Mouse (Mus musculus): ENCODE measurements around the gene Ntrk3. TPM values are rescaled to one million over a fixed set of nuclear protein-coding genes. Genes with fewer than 3 reads are reported as not detected.

Gene Ntrk3
- polyA plus RNA-seq, 2 experiments: 5.3 to 15.0 TPM

- no peaks in the 10 kb centered on the region for H3K9me3 ChIP-seq (ENCODE audit: control insufficient read depth, low read length)
- 55% methylated on average over 2 of the region's 2 CpGs for WGBS
Measured at GRCm38 (mm10) chr7:78378306-78378705, 359.5 kb downstream of the Ntrk3 start.

GRCm38 (mm10) chr7:78376875-78377274 is 360.9 kb downstream of the Ntrk3 start:
- Histone ChIP-seq H3K27ac (replicated peaks; ENCODE audit: low read depth, low read length) (no peak overlapping the region), H3K9me3 (ENCODE audit: control insufficient read depth, low read length) (no peaks in the 10 kb centered on the region), H3K9ac (ENCODE audit: low read depth, low read length, severe bottlenecking) (no peak overlapping the region), H3K27me3 (ENCODE audit: control insufficient read depth, insufficient read depth, low read length) (no peaks in the 10 kb centered on the region), H3K4me2 (replicated peaks; ENCODE audit: low read depth, low read length, severe bottlenecking) (no peak overlapping the region), H3K4me3 (replicated peaks; ENCODE audit: low read length) (no peak overlapping the region), H3K4me1 (ENCODE audit: control insufficient read depth, insufficient read depth, low read length) (no peaks in the 10 kb centered on the region), H3K36me3 (ENCODE audit: control insufficient read depth, insufficient read depth, low read length) (no peaks in the 10 kb centered on the region)
- ATAC-seq (ENCODE audit: low FRiP score, low read depth): no peak
- WGBS: 63% methylated on average over 4 of the region's 4 CpGs
- TF ChIP-seq POLR2A (IDR thresholded peaks at IDR 0.05; ENCODE audit: borderline replicate concordance, extremely low read depth, insufficient read depth, insufficient read length): no peak
- DNase-seq (ENCODE audit: low spot score): no peak

More at GRCm38 (mm10) chr7:78378306-78378705, 359.5 kb downstream of the Ntrk3 start:
- Histone ChIP-seq H3K36me3 (ENCODE audit: control insufficient read depth, insufficient read depth, low read length) (no peaks in the 10 kb centered on the region), H3K9ac (ENCODE audit: low read depth, low read length, severe bottlenecking) (no peak overlapping the region), H3K4me2 (replicated peaks; ENCODE audit: low read depth, low read length, severe bottlenecking) (no peak overlapping the region), H3K4me3 (replicated peaks; ENCODE audit: low read length) (no peak overlapping the region), H3K27ac (replicated peaks; ENCODE audit: low read depth, low read length) (no peak overlapping the region), H3K4me1 (ENCODE audit: control insufficient read depth, insufficient read depth, low read length) (no peaks in the 10 kb centered on the region), H3K27me3 (ENCODE audit: control insufficient read depth, insufficient read depth, low read length) (no peaks in the 10 kb centered on the region)
- no peak for TF ChIP-seq POLR2A (IDR thresholded peaks at IDR 0.05; ENCODE audit: borderline replicate concordance, extremely low read depth, insufficient read depth, insufficient read length)
- no peak for DNase-seq (ENCODE audit: low spot score)
- ATAC-seq (ENCODE audit: low FRiP score, low read depth): no peak

DNA sequence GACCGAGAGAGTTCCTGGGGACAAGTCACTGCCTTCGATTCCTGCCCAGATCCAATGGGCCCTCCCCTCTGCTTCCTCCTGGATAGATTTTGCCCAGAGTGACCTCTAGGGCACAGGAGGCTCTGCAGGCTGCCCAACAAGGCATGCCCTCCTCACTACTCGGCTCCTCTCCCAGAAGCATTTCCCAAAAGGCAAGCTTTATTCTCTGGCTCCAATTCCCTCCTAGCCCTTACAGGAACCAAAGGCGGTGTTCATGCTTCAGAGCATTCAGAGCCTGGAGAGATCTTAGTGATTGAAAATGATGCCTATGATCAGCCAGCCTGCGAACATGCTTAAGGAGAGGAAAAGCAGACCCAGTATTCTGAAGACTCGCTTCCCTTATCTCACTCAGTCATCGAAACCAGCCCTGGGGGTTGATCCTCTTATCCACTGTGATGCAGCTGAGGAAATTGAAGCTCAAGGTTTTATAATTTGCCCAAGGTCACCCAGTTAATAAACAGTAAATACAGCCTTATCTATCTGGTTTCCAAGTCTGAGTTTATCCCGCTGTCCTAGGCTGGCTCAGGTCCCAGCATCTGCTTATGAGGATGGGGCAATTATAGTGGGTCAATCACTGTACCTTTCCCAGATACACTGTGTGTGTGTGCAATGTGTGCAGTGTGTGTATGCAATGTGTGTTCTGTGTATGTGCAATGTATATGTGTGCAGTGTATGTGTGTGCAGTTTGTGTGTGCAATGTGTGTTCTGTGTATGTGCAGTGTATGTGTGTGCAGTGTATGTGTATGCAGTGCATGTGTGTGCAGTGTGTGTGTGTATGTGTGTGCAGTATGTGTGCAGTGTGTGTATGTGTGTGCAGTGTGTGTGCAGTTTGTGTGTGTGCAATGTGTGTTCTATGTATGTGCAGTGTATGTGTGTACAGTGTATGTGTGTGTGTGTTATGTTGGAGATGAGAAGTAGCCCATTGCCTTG is 376.2 kb downstream of the Ntrk3 start:
- no peak overlapping the region for H3K9ac ChIP-seq (ENCODE audit: low read depth, low read length, severe bottlenecking)
- H3K4me2 ChIP-seq (replicated peaks; ENCODE audit: low read depth, low read length, severe bottlenecking): no peak overlapping the region
- no peak overlapping the region for H3K4me3 ChIP-seq (replicated peaks; ENCODE audit: low read length)
- DNase-seq (ENCODE audit: low spot score) (no peak), ATAC-seq (ENCODE audit: low FRiP score, low read depth) (no peak)
- H3K4me1 ChIP-seq (ENCODE audit: control insufficient read depth, insufficient read depth, low read length): no peaks in the 10 kb centered on the region
- no peaks in the 10 kb centered on the region for H3K9me3 ChIP-seq (ENCODE audit: control insufficient read depth, low read length)
- no peaks in the 10 kb centered on the region for H3K27me3 ChIP-seq (ENCODE audit: control insufficient read depth, insufficient read depth, low read length)
- TF ChIP-seq POLR2A (IDR thresholded peaks at IDR 0.05; ENCODE audit: borderline replicate concordance, extremely low read depth, insufficient read depth, insufficient read length): no peak
- 71% methylated on average over 8 of the region's 8 CpGs for WGBS
- no peaks in the 10 kb centered on the region for H3K36me3 ChIP-seq (ENCODE audit: control insufficient read depth, insufficient read depth, low read length)
- H3K27ac ChIP-seq (replicated peaks; ENCODE audit: low read depth, low read length): no peak overlapping the region

DNA sequence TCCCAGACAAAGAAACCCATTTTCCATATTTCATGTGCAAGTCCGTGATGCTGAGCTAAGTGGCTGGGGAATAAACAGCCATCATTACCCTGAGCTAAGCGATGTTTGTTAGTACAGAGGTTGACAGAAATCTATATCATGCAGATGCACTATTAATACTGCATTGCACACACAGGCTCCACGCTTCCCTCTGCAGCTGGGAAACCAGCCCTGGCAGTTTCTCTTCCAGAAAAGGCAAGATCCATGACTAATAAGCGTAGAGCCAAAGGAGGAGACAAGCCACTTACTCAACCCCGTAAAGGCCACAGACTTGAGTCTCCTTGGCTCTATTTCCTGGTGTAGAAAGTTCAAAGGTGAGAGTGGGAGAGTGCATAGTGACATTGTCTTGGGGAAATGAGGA is 390.3 kb downstream of the Ntrk3 start:
- no peak for ATAC-seq (ENCODE audit: low FRiP score, low read depth)
- DNase-seq (ENCODE audit: low spot score): no peak
- Histone ChIP-seq H3K4me3 (replicated peaks; ENCODE audit: low read length) (no peak overlapping the region), H3K36me3 (ENCODE audit: control insufficient read depth, insufficient read depth, low read length) (no peaks in the 10 kb centered on the region), H3K9me3 (ENCODE audit: control insufficient read depth, low read length) (no peaks in the 10 kb centered on the region), H3K4me1 (ENCODE audit: control insufficient read depth, insufficient read depth, low read length) (no peaks in the 10 kb centered on the region), H3K4me2 (replicated peaks; ENCODE audit: low read depth, low read length, severe bottlenecking) (no peak overlapping the region), H3K27ac (replicated peaks; ENCODE audit: low read depth, low read length) (no peak overlapping the region), H3K27me3 (ENCODE audit: control insufficient read depth, insufficient read depth, low read length) (no peaks in the 10 kb centered on the region), H3K9ac (ENCODE audit: low read depth, low read length, severe bottlenecking) (no peak overlapping the region)
- no peak for TF ChIP-seq POLR2A (IDR thresholded peaks at IDR 0.05; ENCODE audit: borderline replicate concordance, extremely low read depth, insufficient read depth, insufficient read length)
- WGBS: 86% methylated on average over 5 of the region's 5 CpGs

DNA sequence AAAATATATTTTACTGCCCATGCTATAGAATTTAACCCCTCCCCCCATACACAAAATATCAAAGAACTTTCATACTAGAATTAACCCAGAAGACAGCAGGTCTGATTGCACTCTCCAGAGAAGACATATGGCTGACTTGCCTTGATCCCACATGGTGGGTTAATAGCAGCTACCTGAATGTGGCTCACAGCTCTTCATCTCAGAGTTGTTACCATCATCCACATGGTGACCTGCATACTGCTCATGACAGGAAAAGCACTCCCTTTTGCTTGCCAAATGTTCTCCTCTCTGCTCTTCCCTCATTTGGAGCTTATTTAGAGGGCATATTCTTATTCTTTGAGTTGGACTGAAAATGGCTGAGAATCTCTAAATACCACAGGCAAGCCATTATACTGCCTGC is 404.4 kb downstream of the Ntrk3 start:
- Histone ChIP-seq H3K4me1 (ENCODE audit: control insufficient read depth, insufficient read depth, low read length) (no peaks in the 10 kb centered on the region), H3K4me3 (replicated peaks; ENCODE audit: low read length) (no peak overlapping the region), H3K9ac (ENCODE audit: low read depth, low read length, severe bottlenecking) (no peak overlapping the region), H3K27ac (replicated peaks; ENCODE audit: low read depth, low read length) (no peak overlapping the region), H3K4me2 (replicated peaks; ENCODE audit: low read depth, low read length, severe bottlenecking) (no peak overlapping the region), H3K36me3 (ENCODE audit: control insufficient read depth, insufficient read depth, low read length) (no peaks in the 10 kb centered on the region), H3K27me3 (ENCODE audit: control insufficient read depth, insufficient read depth, low read length) (no peaks in the 10 kb centered on the region), H3K9me3 (ENCODE audit: control insufficient read depth, low read length) (no peaks in the 10 kb centered on the region)
- DNase-seq (ENCODE audit: low spot score): no peak
- no peak for TF ChIP-seq POLR2A (IDR thresholded peaks at IDR 0.05; ENCODE audit: borderline replicate concordance, extremely low read depth, insufficient read depth, insufficient read length)
- ATAC-seq (ENCODE audit: low FRiP score, low read depth): no peak
